ENCODE assay signal across 9 mouse cellular contexts in genomic region chr13:60759136-60759535, GRCm38 (mm10). TPM values are rescaled to one million over a fixed set of nuclear protein-coding genes. Genes with fewer than 3 reads are reported as not detected.
DNase-seq lines count a peak whose midpoint lies in the region; ATAC-seq and TF ChIP-seq lines count a peak whose summit lies in the region.
"Had no signal": no experiment of that assay in that cellular context is flagged by ENCODE, and none has a peak within 500 bp of the region (broad histone marks: within the 10 kb centered on the region; RNA-seq: fewer than 3 reads in every experiment).

No protein-coding gene starts in this region.

- intact Hi-C loops in left cerebral cortex, postnatal 14 days (cut with DNase I): loop anchor here (2.0 to 5.0 kb wide), 2 partner anchors 60 to 483 kb away; no protein-coding TSS in a partner anchor

- WGBS in forebrain, postnatal 0 days: 32% methylated on average over 6 of the region's 6 CpGs

- no peaks in the 10 kb centered on the region for H3K9me3 ChIP-seq in forebrain, postnatal 0 days (ENCODE audit: low read length)

- in situ Hi-C loops in Patski (cut with MboI; ENCODE audit: low pct_unique_long_range_greater_than_20kb): loop anchor here (25.0 kb wide), 1 partner anchor 1228 kb away; no protein-coding TSS in a partner anchor

- peak; percentile 92 for TF ChIP-seq CTCF in Patski (IDR thresholded peaks at IDR 0.05)
- peak; percentile 84 for TF ChIP-seq CTCF in forebrain, postnatal 0 days (IDR thresholded peaks at IDR 0.05; ENCODE audit: low read depth)

- CTCF ChIA-PET in Patski (lab: Charles Lee): interaction anchor here (0.7 to 5.0 kb wide), 9 partner anchors 12 to 482 kb away, joined by 3 to 50 read pairs (median 3); partner anchors contain the start of gene Ctsll3

- POLR2A ChIA-PET in Patski (lab: Charles Lee): no interaction called here

- peaks cover 68% of the 10 kb centered on the region for H3K36me3 ChIP-seq in forebrain, postnatal 0 days (ENCODE audit: insufficient read depth)

- H3K27me3 ChIP-seq in Patski: no peaks in the 10 kb centered on the region
- no peaks in the 10 kb centered on the region for H3K27me3 ChIP-seq in forebrain, postnatal 0 days (ENCODE audit: insufficient read depth, low read length)

- H3K9ac ChIP-seq in forebrain, postnatal 0 days: no peak overlapping the region

- H3K4me2 ChIP-seq in forebrain, postnatal 0 days (ENCODE audit: low read depth): no peak overlapping the region

- H3K4me1 ChIP-seq in forebrain, postnatal 0 days (ENCODE audit: insufficient read depth): no peaks in the 10 kb centered on the region

- H3K4me3 ChIP-seq in forebrain, postnatal 0 days (ENCODE audit: low read depth, low read length): no peak overlapping the region

- H3K27ac ChIP-seq in forebrain, postnatal 0 days (ENCODE audit: low read depth, low read length): no peak overlapping the region

- DNase-seq in cerebellum, postnatal 14 days: peak; percentile 32 to 53
- no peak for DNase-seq in cerebellum, adult 8-10 months
- DNase-seq in left cerebral cortex, postnatal 14 days (ENCODE audit: low spot score in 2 of 2): peak; percentile 67 to 73
- DNase-seq in left cerebral cortex, adult 8-10 months (ENCODE audit: low spot score in 2 of 2): no peak
- no peak for DNase-seq in Patski (ENCODE audit: low read depth, low spot score)
- peak; percentile 74 for DNase-seq in forebrain, postnatal 0 days
- no peak for DNase-seq in spleen, postnatal 14 days (ENCODE audit: low spot score in 2 of 2)

- ATAC-seq in Patski: peak; percentile 51
- peak; percentile 47; the same call in 1 of the 2 replicates for ATAC-seq in forebrain, postnatal 0 days
- ATAC-seq in megakaryocyte, adult 5-6 weeks (ENCODE audit: poor library complexity, severe bottlenecking): 0 out of 2 replicates have a peak, but pooled peaks have one; percentile 43

RNA-seq across cellular contexts. Expression of gene BC051665, which starts 27.0 kb away (rescaled TPM):
- not detected for total RNA-seq in left cerebral cortex, postnatal 14 days (2021)
- total RNA-seq in left cerebral cortex, adult 8-10 months (2022): not detected
- not detected for polyA plus RNA-seq in Patski (2021)
- total RNA-seq in forebrain, postnatal 0 days (2014; rRNA removed): not detected in 2 replicates
- not detected in 2 replicates for polyA plus RNA-seq in forebrain, postnatal 0 days (2015; fragmentation: Nextera tagmentation; extraction: Ambion mirVana)
- total RNA-seq in megakaryocyte, adult 5-6 weeks (2015): not detected in 2 replicates
- not detected in 2 replicates for total RNA-seq in megakaryocyte, adult 5-6 weeks (2017)
- polyA plus RNA-seq: lung, embryonic 16.5 days had no signal

RNA-seq across cellular contexts. Expression of gene Ctsll3, which starts 43.5 kb away (rescaled TPM):
- not detected for total RNA-seq in left cerebral cortex, postnatal 14 days (2021)
- total RNA-seq in left cerebral cortex, adult 8-10 months (2022): not detected
- polyA plus RNA-seq in Patski (2021): not detected
- not detected in 2 replicates for total RNA-seq in forebrain, postnatal 0 days (2014; rRNA removed)
- not detected in 2 replicates for polyA plus RNA-seq in forebrain, postnatal 0 days (2015; fragmentation: Nextera tagmentation; extraction: Ambion mirVana)
- total RNA-seq in megakaryocyte, adult 5-6 weeks (2015): not detected in 2 replicates
- total RNA-seq in megakaryocyte, adult 5-6 weeks (2017): not detected in 2 replicates
- polyA plus RNA-seq: lung, embryonic 16.5 days had no signal

Comparison
In these comparisons a context has a peak if more than half of its experiments do, and no peak if none do; other contexts are left out.
1. DNase-seq: peak in cerebellum, postnatal 14 days (2 of 2), left cerebral cortex, postnatal 14 days (2 of 2) and forebrain, postnatal 0 days (single experiment); none in cerebellum, adult 8-10 months (single experiment), left cerebral cortex, adult 8-10 months (0 of 2), Patski (single experiment) and spleen, postnatal 14 days (0 of 2).
2. Peak in every context shown above with its lines, with median percentiles within 50 percentile points of each other: ATAC-seq.